In genomic region chr2:119993515-119993914, GRCm38 (mm10) we compare ENCODE assay signal across 1 mouse cellular context.
TF ChIP-seq lines count a peak whose summit lies in the region.

No protein-coding gene starts in this region.

TF ChIP-seq in MEL, 35 proteins besides CTCF, POLR2A, EP300 and RAD21:
- TF ChIP-seq ZKSCAN1 (IDR thresholded peaks at IDR 0.05; ENCODE audit: low read depth, low read length), result no peak
- TF ChIP-seq ZNF384 (IDR thresholded peaks at IDR 0.05; ENCODE audit: low read depth, low read length), result 0 out of 2 replicates have a peak, but pooled peaks have one; percentile 18
